Mouse (Mus musculus) neural tube, embryonic 13.5 days (tissue): Measurements from ENCODE around the gene BC016579. TPM values are rescaled to one million over a fixed set of nuclear protein-coding genes. Genes with fewer than 3 reads are reported as not detected.

Source experiments
- ATAC-seq: fragments of 200-750 bp; cut with Nextera tagmentation; 2 replicates; pipeline ENCODE4 v1.8.0; 2017; ENCODE audit warnings: low read depth, mild to moderate bottlenecking, moderate TSS enrichment, moderate library complexity
- H3K27ac ChIP-seq: fragments of 300-500 bp; sonication (generic); replicated peaks from 2 replicates; pipeline ENCODE4 v1.5.1; 2015; ENCODE audit warnings: moderate library complexity, mild to moderate bottlenecking, inconsistent platforms
- H3K27me3 ChIP-seq: fragments of 300-500 bp; sonication (generic); 2 replicates; pipeline ENCODE4 v1.6.1; 2015; ENCODE audit warnings: mild to moderate bottlenecking, inconsistent platforms
- H3K36me3 ChIP-seq: fragments of 300-500 bp; sonication (generic); 2 replicates; pipeline ENCODE4 v1.6.1; 2015; ENCODE audit warnings: mild to moderate bottlenecking, inconsistent platforms
- H3K4me1 ChIP-seq: fragments of 300-500 bp; sonication (generic); replicated peaks from 2 replicates; pipeline ENCODE4 v1.6.1; 2015; ENCODE audit warnings: inconsistent platforms
- H3K4me2 ChIP-seq: fragments of 300-500 bp; sonication (generic); 2 replicates; pipeline ENCODE4 v1.6.1; 2015; ENCODE audit warnings: inconsistent platforms, mild to moderate bottlenecking, moderate library complexity
- H3K4me3 ChIP-seq: fragments of 300-500 bp; sonication (generic); 2 replicates; pipeline ENCODE4 v1.5.1; 2015; ENCODE audit warnings: mild to moderate bottlenecking, inconsistent platforms
- H3K9ac ChIP-seq: fragments of 300-500 bp; sonication (generic); 2 replicates; pipeline ENCODE4 v1.6.1; 2015; ENCODE audit warnings: moderate library complexity, mild to moderate bottlenecking, inconsistent platforms
- H3K9me3 ChIP-seq: fragments of 300-500 bp; sonication (generic); 2 replicates; pipeline ENCODE4 v1.6.1; 2016; ENCODE audit warnings: inconsistent platforms
- WGBS: fragments of 180-500 bp; shearing (Covaris S2); methylation state at CpG from one replicate; pipeline ENCODE4 v1.1.7; 2015; 5-methylcytosine and 5-hydroxymethylcytosine counted together
- polyA plus RNA-seq: library from polyadenylated mRNA; unstranded; fragments of >200 nt; fragmentation: Nextera tagmentation; extraction: Ambion mirVana; gene quantifications from 2 replicates; pipeline ENCODE4 v1.2.1, GENCODE M21; 2015

BC016579 gene
- polyA plus RNA-seq, 1 experiment from 2014 or later: not detected

GRCm38 (mm10) chr16:45668178-45668577 lies 14.3 kb upstream of the BC016579 start:
- no peaks in the 10 kb centered on the region for H3K9me3 ChIP-seq
- no peaks in the 10 kb centered on the region for H3K36me3 ChIP-seq
- ATAC-seq: no peak
- H3K4me3 ChIP-seq: no peak overlapping the region
- no peaks in the 10 kb centered on the region for H3K4me1 ChIP-seq
- H3K27me3 ChIP-seq: no peaks in the 10 kb centered on the region
- WGBS: 70% methylated on average over 3 of the region's 3 CpGs
- H3K4me2 ChIP-seq: no peak overlapping the region
- no peak overlapping the region for H3K9ac ChIP-seq
- H3K27ac ChIP-seq: no peak overlapping the region

- H3K9me3 ChIP-seq: no peaks in the 10 kb centered on the region
- ATAC-seq: no peak
- WGBS: 90% methylated on average over 2 of the region's 2 CpGs
Measured at GRCm38 (mm10) chr16:45666136-45666535, 12.3 kb upstream of the BC016579 start.

GRCm38 (mm10) chr16:45662381-45662780 lies 8.5 kb upstream of the BC016579 start:
- H3K27ac ChIP-seq: no peak overlapping the region
- no peak for ATAC-seq
- H3K9ac ChIP-seq: no peak overlapping the region
- H3K36me3 ChIP-seq: no peaks in the 10 kb centered on the region
- no peaks in the 10 kb centered on the region for H3K27me3 ChIP-seq
- H3K4me3 ChIP-seq: no peak overlapping the region
- no peaks in the 10 kb centered on the region for H3K9me3 ChIP-seq
- no peaks in the 10 kb centered on the region for H3K4me1 ChIP-seq
- no peak overlapping the region for H3K4me2 ChIP-seq

More at GRCm38 (mm10) chr16:45666136-45666535, 12.3 kb upstream of the BC016579 start:
- Histone ChIP-seq H3K4me3 (no peak overlapping the region), H3K9ac (no peak overlapping the region), H3K27ac (no peak overlapping the region), H3K4me2 (no peak overlapping the region), H3K4me1 (no peaks in the 10 kb centered on the region), H3K36me3 (no peaks in the 10 kb centered on the region), H3K27me3 (no peaks in the 10 kb centered on the region)

- H3K4me3 ChIP-seq: no peak overlapping the region
- H3K36me3 ChIP-seq: no peaks in the 10 kb centered on the region
- 90% methylated on average over 4 of the region's 4 CpGs for WGBS
Measured at GRCm38 (mm10) chr16:45659596-45659995, 5.7 kb upstream of the BC016579 start.

GRCm38 (mm10) chr16:45658248-45658647 lies 4.4 kb upstream of the BC016579 start:
- no peak overlapping the region for H3K4me3 ChIP-seq
- ATAC-seq: no peak
- H3K4me2 ChIP-seq: no peak overlapping the region
- peaks cover 16% of the 10 kb centered on the region for H3K27me3 ChIP-seq
- H3K27ac ChIP-seq: no peak overlapping the region
- peaks cover 7% of the 10 kb centered on the region; the same call in 1 of the 2 replicates for H3K4me1 ChIP-seq
- no peak overlapping the region for H3K9ac ChIP-seq
- 88% methylated on average over 1 of the region's 1 CpGs for WGBS
- no peaks in the 10 kb centered on the region for H3K9me3 ChIP-seq
- H3K36me3 ChIP-seq: no peaks in the 10 kb centered on the region

More at GRCm38 (mm10) chr16:45659596-45659995, 5.7 kb upstream of the BC016579 start:
- no peak overlapping the region for H3K27ac ChIP-seq
- no peaks in the 10 kb centered on the region for H3K4me1 ChIP-seq
- H3K9me3 ChIP-seq: no peaks in the 10 kb centered on the region
- H3K27me3 ChIP-seq: peaks cover 2% of the 10 kb centered on the region
- H3K9ac ChIP-seq: no peak overlapping the region
- ATAC-seq: no peak
- H3K4me2 ChIP-seq: no peak overlapping the region

- Histone ChIP-seq H3K9me3 (no peaks in the 10 kb centered on the region), H3K27me3 (peaks cover 20% of the 10 kb centered on the region), H3K4me1 (peaks cover 7% of the 10 kb centered on the region; the same call in 1 of the 2 replicates), H3K9ac (no peak overlapping the region), H3K36me3 (no peaks in the 10 kb centered on the region), H3K4me2 (no peak overlapping the region), H3K4me3 (no peak overlapping the region), H3K27ac (no peak overlapping the region)
- no peak for ATAC-seq
- WGBS: 92% methylated on average over 12 of the region's 12 CpGs
Measured at GRCm38 (mm10) chr16:45657574-45658159, 3.8 kb upstream of the BC016579 start.

- peaks cover 7% of the 10 kb centered on the region; the same call in 1 of the 2 replicates for H3K4me1 ChIP-seq
Measured at GRCm38 (mm10) chr16:45654465-45654864, 597 bp upstream of the BC016579 start.

GRCm38 (mm10) chr16:45653009-45653933 lies 597 bp downstream of the BC016579 start:
- peaks cover 20% of the 10 kb centered on the region for H3K27me3 ChIP-seq
- H3K4me1 ChIP-seq: peaks cover 7% of the 10 kb centered on the region; the same call in 1 of the 2 replicates
- no peaks in the 10 kb centered on the region for H3K36me3 ChIP-seq
- 14% methylated on average over 17 of the region's 17 CpGs for WGBS
- peak overlapping the region; percentile 22 for H3K4me3 ChIP-seq
- no peak overlapping the region for H3K27ac ChIP-seq
- H3K9ac ChIP-seq: no peak overlapping the region
- no peaks in the 10 kb centered on the region for H3K9me3 ChIP-seq
- peak overlapping the region; percentile 55 for H3K4me2 ChIP-seq
- no peak for ATAC-seq

More at GRCm38 (mm10) chr16:45654465-45654864, 597 bp upstream of the BC016579 start:
- WGBS: 65% methylated on average over 9 of the region's 9 CpGs
- H3K4me2 ChIP-seq: peak overlapping the region; percentile 55
- H3K27me3 ChIP-seq: peaks cover 20% of the 10 kb centered on the region
- H3K36me3 ChIP-seq: no peaks in the 10 kb centered on the region
- ATAC-seq: no peak
- H3K4me3 ChIP-seq: no peak overlapping the region
- H3K9me3 ChIP-seq: no peaks in the 10 kb centered on the region
- H3K9ac ChIP-seq: no peak overlapping the region
- no peak overlapping the region for H3K27ac ChIP-seq

GRCm38 (mm10) chr16:45651497-45651896 lies 2.4 kb downstream of the BC016579 start:
- Histone ChIP-seq H3K4me2 (no peak overlapping the region), H3K4me3 (no peak overlapping the region), H3K27me3 (peaks cover 20% of the 10 kb centered on the region), H3K9me3 (no peaks in the 10 kb centered on the region), H3K4me1 (peaks cover 7% of the 10 kb centered on the region; the same call in 1 of the 2 replicates), H3K9ac (no peak overlapping the region), H3K27ac (no peak overlapping the region), H3K36me3 (no peaks in the 10 kb centered on the region)
- 69% methylated on average over 2 of the region's 2 CpGs for WGBS
- ATAC-seq: no peak

GRCm38 (mm10) chr16:45644380-45644779 lies 9.5 kb downstream of the BC016579 start:
- no peak overlapping the region for H3K9ac ChIP-seq
- H3K36me3 ChIP-seq: no peaks in the 10 kb centered on the region
- no peak overlapping the region for H3K27ac ChIP-seq
- no peak for ATAC-seq
- no peaks in the 10 kb centered on the region for H3K27me3 ChIP-seq
- 72% methylated on average over 6 of the region's 6 CpGs for WGBS
- no peaks in the 10 kb centered on the region for H3K9me3 ChIP-seq
- H3K4me1 ChIP-seq: no peaks in the 10 kb centered on the region
- no peak overlapping the region for H3K4me3 ChIP-seq
- no peak overlapping the region for H3K4me2 ChIP-seq

GRCm38 (mm10) chr16:45643944-45644343 lies 9.9 kb downstream of the BC016579 start:
- Histone ChIP-seq H3K27ac (no peak overlapping the region), H3K9ac (no peak overlapping the region), H3K27me3 (no peaks in the 10 kb centered on the region), H3K9me3 (no peaks in the 10 kb centered on the region), H3K4me2 (no peak overlapping the region), H3K4me1 (no peaks in the 10 kb centered on the region), H3K4me3 (no peak overlapping the region), H3K36me3 (no peaks in the 10 kb centered on the region)
- ATAC-seq: no peak
- 89% methylated on average over 3 of the region's 3 CpGs for WGBS

GRCm38 (mm10) chr16:45641301-45641700 lies 12.6 kb downstream of the BC016579 start:
- H3K27ac ChIP-seq: no peak overlapping the region
- WGBS: 71% methylated on average over 3 of the region's 3 CpGs
- no peaks in the 10 kb centered on the region for H3K4me1 ChIP-seq
- H3K27me3 ChIP-seq: no peaks in the 10 kb centered on the region
- no peaks in the 10 kb centered on the region for H3K36me3 ChIP-seq
- H3K4me2 ChIP-seq: no peak overlapping the region
- H3K9me3 ChIP-seq: no peaks in the 10 kb centered on the region
- no peak for ATAC-seq
- no peak overlapping the region for H3K9ac ChIP-seq
- no peak overlapping the region for H3K4me3 ChIP-seq
